Mouse (Mus musculus): ENCODE data around the gene Tmem156.
A peak's percentile ranks its signal among the peaks of the same experiment; 100 is the strongest.

The Tmem156 gene

DNA sequence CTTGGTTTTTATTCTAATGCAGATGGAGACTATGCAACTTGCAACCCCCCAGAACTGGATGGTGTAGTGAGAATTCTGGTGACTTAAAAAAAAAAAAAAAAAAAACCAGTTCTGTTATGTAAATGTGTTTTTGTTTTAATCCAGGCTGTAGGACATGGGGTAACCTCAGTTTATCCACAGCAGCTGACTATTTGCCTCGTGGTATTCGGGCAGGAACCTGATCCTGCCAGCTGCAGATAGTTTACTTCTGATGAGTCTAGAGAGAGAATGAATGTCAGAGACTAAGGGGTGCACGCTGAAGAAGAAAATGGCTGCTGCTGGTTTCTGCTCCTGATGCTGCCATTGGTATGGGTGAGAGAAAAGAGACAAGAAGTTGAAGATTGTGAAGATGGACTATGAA is 4.2 kb upstream of the Tmem156 start:
- DNase-seq: no peak

DNA sequence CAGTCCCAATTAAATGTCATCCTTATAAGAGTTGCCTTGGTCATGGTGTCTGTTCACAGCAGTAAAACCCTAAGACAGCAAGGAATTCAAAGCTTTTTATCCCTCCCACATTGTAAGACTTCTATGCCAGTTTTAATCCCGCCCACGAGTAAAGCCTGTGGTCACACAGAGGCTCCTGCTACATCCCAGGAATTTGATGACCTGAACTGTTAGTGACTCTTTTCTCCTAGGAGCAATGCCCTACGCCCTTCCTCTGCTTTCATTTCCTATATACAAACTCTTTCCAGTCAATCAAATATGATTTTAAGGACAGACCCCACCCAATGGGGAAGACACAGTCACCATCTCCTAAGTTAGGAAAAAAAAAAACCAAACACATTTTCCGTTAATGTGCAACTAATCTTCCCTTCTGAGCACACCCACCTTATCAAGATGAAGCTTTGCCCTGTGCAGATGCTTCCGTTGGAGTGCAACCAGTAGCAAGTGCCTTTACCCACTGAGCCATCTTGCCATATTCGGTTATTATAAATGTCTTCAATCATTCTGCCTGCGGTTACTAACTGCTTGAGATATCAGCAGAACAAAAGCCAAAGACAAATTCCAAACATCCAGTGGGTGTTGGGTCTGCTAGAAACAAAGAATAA is 3.1 kb upstream of the Tmem156 start:
- DNase-seq: no peak

DNA sequence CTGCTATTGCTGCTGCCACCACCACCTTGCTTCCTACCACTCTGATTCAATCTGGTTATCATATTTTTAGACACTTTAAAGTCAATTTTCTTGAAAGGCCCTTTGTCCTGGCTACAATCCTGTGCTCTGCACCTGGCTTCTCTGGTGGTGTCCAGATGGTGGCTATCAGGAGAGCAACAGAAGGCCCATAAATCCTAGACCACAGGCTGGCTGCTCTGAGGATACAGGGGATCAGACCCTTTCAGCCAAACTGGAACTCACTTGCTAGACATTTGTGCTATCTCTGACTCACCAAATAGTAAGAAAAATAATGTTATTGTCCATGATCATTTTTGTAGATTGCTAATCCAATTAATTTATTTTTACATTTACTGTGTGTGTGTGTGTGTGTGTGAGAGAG is 1.8 kb upstream of the Tmem156 start:
- DNase-seq: peak; percentile 78 to 82

DNA sequence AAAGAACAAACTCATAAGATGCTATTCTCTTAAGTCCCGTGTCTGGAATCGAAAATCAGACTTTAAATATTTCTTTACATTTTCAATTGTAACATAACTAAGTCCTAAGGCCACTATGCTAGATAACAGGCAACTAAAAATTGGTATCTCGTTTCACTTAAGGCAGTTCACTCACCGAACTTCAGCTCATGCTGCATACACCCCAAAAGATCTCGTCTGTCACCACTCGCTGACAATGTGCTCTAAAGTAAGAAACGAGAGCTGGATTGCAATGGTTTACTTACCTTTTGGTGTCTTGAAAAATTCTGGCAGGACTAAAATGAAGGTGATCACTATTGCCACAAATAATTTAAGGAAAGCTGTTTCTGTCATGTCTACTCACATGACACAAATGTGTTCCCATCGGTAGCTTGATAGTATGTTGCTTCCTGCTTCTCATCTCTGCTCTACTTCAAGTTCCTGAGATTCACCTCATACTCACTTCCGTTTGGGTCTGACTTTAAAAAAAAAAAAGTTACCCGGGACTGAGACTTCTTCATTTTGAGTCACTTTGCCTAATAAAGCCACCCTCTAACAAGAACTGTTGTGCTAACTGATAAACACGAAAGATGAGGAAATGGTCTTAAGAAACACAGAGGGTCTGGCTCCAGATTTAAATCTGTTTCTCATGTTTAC is 611 bp downstream of the Tmem156 start:
- no peak for DNase-seq

DNA sequence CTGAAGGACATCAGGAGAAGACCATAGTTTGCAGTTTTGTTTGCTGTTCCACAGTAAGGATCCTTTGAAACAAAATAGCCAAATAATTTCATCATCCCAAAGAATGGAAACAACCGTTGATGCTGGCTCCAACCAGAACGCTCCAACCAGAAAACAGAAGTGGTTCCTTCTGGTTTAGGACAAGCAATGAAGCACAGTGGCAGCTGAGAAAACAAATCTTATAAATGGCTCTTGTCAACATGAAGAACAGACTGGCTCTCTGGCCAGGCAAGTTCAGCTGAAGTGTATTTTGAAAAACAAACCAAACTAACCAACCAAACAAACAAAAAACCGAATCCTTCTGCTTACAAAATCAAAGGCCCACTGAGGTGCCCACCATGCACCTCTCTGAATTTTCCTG is 2.2 kb downstream of the Tmem156 start:
- DNase-seq: no peak

DNA sequence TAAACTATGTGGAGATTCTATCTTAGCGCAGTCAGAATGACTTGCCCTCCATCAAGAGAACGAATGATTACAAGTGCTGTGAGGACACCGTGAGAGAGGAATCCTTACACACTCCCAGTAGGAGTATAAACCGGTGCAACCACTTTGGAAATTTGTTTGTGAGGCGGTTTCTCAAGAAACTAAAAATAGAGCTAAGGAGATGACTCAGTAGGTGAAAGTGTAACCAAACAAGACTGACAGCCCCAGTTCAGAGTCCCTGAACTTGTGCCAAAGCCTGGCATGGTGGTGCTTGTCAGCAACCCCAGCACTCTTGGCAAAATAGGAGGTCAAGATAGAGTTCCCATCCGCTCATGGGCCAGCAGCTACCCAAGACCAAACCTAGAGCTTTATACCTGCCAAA is 5.4 kb downstream of the Tmem156 start:
- peak in 1 of 2 experiments; percentile 36 for DNase-seq

DNA sequence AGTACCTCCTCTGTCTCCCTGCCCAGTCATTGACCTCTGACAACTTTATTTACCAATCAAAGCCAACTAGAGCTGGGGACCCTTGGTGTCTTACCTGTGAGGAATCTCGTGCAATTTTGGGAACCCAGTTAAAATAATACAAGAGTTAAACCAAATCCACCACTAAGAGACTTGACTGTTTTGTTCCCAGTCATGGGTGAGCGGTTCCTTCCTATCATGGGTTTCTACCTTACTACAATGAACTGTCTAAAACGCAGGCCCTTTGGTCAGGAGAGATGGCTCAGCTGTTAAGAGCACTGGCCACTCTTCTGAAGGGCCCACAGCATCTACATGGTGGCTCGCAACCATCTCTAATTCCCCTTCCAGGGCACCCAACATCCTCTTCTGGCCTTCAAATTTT is 10.1 kb downstream of the Tmem156 start:
- no peak for DNase-seq

DNA sequence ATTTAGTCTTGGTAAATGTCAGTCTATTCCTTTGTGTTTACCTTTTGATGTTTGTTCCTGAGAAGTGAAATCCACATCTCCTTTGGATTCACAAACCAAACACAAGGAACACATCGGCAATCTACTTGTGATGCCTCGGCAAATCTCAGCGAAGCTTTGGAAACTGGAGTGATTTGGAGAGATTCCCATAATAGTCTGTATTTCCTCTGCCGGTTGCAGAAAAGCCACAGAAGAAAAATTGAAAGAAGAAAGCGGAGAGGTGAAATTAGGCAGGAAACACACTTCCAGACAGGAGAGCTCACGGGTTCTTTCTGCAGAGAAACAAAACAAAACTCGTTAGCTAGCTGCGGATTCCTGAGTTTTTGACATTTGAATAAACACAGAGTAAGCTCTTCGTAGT is 12.1 kb downstream of the Tmem156 start:
- DNase-seq: no peak

DNA sequence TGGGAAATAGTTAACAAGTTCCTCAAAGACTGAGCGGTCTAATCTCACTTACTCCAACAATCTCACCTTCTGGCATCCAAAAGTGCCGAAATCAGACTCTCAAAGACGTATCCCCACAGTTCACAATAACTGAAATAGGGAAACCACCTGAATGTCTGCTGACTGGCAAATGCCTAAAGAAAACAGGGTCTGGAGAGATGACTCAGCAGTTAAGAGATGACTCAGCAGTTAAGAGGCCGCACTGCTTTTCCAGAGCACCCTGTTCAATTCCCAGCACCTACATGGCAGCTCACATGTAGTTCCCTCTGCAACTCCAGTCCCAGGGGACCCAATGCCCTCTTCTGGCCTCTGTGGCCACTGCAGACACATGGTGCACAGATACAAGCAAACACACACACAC is 13.9 kb downstream of the Tmem156 start:
- no peak for DNase-seq

DNA sequence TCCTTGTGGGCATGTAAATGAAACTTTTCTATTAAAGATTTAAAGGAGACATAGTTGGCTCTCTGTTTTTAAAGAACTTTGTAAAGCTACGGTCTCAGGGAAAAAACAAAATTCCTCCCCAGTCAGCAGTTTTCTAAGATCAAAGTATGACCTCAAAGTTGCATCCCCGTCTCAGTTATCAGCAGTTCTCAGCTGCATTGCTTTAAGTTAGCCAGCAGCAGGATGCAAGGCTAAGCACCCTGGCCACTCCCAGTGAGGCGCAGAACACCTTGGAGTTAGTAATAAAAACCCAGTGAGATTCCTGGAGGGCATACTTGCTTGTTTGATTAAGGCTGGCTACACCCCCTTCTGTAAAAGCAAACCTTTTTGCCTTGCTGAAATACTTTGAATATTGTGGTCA is 15.2 kb downstream of the Tmem156 start:
- no peak for DNase-seq

DNA sequence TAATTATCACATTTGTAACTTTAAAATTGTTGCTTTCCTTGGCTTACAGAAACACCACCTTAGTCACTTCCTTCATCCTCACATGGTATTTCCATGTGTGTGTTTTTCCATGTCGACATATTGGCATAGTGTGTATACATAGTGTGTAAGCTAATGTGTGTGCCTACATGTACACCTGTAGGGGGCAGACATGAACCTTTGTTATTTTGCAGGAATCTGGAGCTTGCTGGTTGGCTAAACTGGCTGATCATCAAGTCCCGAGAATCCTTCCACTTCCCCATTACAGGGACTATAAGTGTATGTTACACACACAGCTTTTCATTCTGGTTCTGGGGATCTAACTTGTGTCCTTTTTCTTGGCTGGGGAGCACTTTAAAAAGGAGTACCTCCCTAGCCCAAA is 15.8 kb downstream of the Tmem156 start:
- DNase-seq: no peak

DNA sequence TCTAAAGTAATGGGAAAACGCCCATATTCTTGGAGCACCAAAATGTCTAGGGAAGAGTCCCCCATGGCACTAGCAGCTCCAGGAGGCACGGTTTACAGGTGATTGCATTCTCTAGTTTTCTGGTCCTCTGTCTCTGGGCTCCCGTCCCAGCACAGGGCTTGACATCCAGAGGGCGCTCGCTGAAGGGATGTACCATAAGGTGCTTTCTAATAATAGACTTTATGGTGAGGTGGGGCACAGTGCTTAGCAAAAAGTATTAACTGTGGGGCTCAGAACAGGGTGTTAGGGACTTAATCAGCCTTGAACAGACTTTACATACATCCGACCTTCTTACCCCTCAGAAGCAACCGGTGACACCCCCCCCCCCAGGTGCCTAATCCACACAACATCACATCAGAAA is 17.2 kb downstream of the Tmem156 start:
- DNase-seq: peak; percentile 71 to 83

DNA sequence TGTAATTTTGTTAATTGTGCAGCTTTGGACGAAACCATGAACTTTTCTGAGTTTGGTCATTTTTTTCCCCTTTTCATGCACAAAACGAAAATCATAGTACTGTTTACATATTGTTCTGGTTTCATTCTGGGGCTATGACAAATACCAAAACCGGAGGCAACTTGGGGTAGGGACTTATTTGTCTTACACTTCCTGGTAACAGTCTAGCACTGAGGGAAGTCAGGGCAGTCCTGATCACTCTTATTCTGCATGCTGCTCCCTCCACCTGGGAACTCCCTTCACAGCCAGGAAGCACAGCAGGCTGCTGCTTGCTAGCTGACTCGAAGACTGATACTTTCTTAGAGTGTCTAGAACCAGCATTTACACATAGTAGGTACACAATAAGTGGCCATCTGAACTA is 18.7 kb downstream of the Tmem156 start:
- no peak for DNase-seq

DNA sequence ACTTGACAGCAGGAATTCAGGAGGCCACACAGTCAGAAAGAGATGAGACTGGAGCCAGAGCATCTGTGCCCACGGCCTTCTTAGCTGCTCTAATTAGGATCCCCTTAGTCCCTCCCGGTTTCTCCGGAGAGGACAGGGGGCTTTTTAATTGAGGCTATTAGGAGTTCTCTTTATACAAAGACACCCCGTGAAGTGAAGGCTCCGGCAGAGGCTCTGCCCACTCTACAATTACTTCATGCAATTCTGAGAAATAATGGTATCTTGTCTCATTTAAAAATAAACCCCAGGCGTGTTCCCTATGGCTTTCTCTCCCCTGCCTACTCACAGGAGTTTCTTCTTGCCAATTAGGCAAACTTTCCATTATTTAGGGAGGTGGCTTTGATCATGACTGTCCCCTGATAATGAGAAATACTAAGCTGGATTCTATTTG is 20.2 kb downstream of the Tmem156 start:
- DNase-seq: no peak

DNA sequence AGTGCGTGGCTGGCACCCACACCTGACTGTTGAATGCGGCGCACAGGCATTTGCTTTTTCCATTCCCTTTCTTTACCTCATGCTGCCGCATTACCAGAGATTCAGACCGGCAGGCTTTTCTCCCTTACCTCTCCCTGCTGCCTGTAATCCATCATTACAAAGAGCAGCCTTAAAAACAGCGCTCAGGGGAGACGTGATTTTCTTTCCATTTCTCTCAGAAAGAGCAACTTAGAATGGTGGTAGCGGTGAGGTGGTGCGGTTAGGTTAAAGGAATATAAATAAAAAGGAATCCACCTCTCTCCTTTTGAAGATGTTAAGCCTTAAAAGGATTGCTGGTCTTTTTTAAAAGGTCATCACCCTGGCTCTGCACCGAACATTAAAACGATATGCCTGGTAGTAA is 22.1 kb downstream of the Tmem156 start:
- no peak for DNase-seq

DNA sequence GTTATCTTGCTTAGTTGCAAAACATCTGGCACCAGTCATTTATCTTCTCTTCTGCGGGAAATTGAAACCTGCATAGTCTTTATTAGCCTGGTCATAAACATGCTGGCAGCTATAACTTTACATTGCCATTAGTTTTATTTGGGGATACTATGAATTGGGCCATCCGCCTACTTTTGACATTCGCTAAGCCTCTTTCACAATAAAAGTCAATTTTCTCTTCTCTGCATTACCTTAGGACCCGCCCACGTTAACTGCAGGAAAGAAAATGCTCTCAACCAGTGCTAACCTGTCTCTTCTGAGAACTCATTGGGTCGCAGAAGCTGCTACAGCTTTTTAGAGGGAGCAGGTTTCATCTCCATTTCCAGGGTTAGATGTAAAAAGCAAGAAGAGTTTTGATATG is 23.8 kb downstream of the Tmem156 start:
- no peak for DNase-seq

DNA sequence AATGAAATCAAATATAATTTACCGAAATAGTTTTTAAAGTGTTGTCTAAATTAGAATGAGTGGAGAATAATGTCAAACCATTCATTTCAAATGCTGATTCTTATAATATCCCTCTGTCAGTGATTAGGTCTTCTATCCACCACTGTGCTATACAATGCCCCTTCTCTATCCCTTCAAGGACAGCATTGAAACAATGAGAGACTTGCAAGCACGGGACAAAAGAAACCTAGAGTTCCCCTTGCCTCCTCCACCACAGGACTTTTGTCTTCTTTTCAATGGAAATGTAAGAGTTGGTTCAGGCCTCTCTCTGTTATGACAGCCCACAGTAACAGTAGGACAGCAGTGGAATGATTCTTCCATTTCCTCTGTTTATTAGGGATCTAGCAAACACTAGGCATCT is 28.7 kb downstream of the Tmem156 start:
- no peak for DNase-seq

DNA sequence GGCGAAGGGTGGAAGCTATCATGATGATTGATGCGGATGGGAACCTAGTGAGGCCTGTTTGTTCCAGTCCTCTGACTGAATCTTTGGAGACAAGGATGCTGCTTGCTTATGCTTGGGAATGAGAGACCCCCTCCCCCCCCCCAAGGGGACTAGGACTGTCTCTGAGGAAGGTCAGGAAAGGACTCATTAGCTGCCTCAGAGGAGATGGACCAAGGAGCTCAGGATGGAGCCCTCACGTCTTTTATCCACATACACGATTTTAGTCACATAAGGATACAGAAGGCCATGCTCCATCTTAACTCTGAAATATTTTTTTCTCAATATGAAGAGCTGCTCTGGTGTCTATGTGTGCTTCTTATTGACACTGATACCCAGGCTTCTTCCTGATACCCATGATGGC is 29.7 kb downstream of the Tmem156 start:
- no peak for DNase-seq

DNA sequence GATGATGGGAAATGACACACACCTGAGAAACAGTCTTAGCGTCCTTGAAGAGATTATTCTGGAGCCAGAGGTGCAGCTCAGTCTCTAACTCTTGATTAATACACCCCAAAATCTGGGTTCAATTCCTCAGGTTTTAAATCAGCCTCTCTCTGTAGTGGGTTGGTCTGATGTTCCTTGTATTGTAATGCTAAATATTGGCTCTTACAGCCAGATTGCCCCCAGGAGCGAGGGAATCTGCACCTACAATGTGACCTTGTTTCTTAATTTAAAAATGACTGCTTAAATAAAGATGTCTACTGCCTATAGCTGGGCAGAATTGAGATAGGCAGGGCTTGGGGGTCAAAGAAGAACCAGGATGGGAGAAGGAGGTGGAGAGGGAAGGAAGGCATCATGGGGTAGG is 32.1 kb downstream of the Tmem156 start:
- DNase-seq: no peak

DNA sequence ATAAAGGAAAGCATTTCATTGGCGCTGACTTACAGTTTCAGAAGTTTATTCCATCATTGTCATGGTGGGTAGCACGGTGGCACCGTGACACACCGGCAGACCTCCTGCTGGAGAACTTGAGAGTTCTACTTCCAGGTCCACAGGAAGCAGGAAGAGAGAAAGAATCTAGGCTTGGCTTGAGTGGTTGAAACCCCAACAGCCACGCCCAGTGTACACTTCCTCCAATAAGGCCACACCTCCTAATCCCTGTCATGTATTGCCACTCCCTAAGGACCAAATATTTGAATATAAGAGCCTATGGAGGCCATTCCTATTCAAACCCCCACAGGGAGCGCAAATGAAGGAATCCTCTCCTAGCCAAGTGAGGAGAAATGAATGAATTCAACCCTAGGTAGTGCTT is 34.3 kb downstream of the Tmem156 start:
- no peak for DNase-seq

DNA sequence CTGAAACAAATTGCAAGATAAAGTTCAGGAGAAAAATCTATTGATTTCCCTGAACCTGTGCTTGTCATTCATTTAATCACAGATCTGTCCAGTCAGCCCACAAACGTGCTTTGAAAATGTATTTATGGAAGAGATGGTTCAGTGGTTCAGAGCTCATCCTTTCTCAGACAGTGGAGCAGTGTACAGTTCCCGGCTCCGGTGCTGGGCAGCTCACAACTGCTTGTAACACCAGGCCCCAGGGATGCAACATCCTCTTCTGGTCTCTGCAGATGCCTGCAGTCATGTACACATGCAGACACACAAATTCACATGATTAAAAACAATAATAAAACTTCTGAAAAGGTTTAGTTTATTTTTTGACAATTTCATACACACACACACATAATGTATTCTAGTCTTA is 40.4 kb downstream of the Tmem156 start:
- DNase-seq: no peak

DNA sequence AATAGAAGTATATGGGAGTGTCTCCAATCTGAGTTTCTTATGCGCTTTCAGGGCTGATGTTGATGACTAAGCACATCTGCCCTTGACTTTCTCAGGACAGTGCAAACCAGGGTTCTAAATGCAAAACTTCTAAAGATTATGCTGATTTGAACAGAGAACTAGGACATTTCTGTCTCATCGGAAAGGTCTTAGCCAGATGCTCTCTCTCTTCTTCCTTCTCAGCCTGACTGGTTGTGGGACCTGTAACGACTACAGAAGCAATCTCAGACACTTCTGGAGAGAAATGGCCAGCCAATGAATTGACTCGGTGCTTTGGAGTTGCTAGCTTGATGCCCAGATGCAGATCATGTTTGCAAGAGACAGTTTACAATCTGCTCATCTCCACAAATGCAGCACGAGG is 42.1 kb downstream of the Tmem156 start:
- no peak for DNase-seq

DNA sequence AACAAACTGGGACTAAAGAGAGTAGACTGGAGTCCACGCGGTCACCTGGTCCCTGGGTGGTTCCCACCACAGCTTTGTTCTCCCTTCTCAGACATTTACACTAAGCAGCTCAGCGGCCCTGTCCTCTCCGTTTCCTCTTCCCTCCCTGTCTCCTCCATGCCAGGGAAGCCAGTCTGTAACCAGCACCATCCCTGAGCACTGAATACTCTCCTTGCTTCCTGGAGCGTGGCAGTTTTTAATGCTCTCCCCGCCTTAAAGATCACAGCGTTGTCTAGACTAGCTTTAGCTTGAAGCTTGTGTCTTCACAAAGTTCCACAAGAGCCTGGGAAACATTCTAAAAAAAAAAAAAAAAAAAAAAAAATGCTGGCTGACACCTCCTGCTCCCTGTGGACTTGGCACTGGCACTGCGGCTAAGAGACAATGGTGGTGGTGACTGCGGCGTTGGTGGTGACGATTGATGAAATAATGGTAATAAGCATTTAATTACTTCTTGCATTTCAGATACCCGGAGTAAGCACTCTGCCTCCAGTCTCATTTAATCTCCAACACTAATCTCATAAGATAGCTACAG is 44.6 kb downstream of the Tmem156 start:
- DNase-seq: peak; percentile 28 to 32

DNA sequence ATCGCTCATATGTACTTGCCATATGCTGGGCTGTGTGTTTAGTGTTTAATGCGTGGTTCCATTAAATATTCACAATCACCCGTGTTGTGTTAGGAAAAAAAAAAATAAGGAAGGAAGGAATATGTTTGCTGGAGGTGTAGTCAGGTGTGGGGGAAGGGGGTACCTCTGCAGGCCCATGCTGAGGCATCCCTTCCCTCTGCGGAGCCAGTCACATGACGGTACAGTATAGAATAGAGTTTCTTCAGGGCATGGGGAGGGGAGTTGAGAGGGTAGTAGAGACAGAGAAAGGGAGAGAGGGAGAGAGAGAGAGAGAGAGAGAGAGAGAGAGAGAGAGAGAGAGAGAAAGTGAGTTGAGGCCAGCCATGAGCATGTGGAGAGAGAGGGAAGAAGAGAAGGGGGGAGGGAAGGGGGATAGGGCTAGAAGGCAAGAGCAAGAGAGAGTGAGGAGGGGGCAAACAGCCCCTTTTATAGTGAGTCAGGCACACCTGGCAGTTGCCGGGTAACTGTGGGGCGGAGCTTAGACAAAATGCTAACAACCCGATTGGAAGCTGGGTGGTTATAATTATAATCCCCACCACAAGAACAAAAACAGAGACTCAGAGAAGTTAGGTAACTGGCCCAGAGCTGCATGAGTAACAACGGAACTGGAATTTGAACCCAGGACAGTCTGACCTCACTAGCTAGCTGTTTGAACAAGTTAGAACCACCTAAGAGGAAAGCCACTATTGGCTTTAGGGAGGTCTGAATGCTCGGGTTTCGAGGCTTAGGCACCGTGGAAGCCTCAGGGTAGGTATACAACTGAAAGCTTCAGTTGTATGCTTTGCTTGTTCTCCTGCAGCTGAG is 45.3 kb downstream of the Tmem156 start:
- DNase-seq: no peak
